Mouse (Mus musculus): ENCODE measurements around the gene Vmn2r105. TPM values are rescaled to one million over a fixed set of nuclear protein-coding genes. Genes with fewer than 3 reads are reported as not detected.

Vmn2r105 gene
- not detected for polyA plus RNA-seq (2014; fragmentation: Illumina TruSeq; extraction: RNeasy Lipid Tissue Mini Kit (QIAGEN cat#74804); ENCODE audit: low read depth, low replicate concordance)

DNA sequence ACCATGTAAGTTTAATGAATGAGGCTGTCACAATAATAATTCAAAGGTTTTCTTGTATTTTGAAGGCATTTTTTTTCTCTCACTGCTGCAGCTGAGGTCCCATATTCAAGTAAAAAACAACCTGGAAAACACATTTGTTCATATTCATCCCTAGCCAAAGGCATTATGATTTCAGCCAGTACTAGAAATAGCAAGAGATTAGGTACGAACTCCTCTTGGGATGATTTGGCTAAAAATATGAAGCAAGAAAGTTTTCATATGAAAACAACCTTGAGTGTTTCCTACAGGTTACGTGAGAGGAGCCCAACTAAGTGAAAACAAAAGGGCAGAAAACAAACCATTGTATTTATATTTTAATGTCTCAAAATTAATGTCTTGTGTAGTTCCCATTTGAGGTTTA is at the start of gene Vmn2r105:
Gene Vmn2r105, minus strand, starts transcription at position 101 of the 400 bp plus-strand sequence.

DNA sequence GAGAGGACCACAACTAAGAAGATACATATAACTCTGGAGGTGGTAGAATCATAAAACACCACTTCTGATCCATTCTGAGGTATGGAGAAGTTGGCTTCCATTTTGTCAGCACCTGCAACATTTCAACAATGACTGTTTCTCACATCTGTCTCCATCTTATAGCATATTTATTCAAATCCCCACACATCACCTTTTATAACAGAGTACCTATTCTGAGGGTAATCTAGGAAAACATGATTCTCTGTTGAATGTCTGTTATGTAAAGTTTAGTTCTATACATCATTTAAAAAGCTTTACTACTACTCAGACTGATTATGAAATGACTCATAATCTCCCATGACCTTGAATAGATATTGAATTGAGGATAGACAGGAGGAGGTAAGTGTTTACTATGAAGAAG is 51.9 kb downstream of the Vmn2r105 start, which contains the start of gene Fpr-rs6:
Gene Fpr-rs6, minus strand, starts transcription at position 101 of the 400 bp plus-strand sequence.

Other genes with a start within 250 kb of the Vmn2r105 start
- not detected for gene Vmn2r104, start 186.7 kb downstream of the Vmn2r105 start, polyA plus RNA-seq (2014; fragmentation: Illumina TruSeq; extraction: RNeasy Lipid Tissue Mini Kit (QIAGEN cat#74804); ENCODE audit: low read depth, low replicate concordance)
- gene Fpr-rs7, start 120.8 kb downstream of the Vmn2r105 start, polyA plus RNA-seq (2014; fragmentation: Illumina TruSeq; extraction: RNeasy Lipid Tissue Mini Kit (QIAGEN cat#74804); ENCODE audit: low read depth, low replicate concordance) = not detected
- not detected for gene Fpr-rs6, start 52.0 kb downstream of the Vmn2r105 start, polyA plus RNA-seq (2014; fragmentation: Illumina TruSeq; extraction: RNeasy Lipid Tissue Mini Kit (QIAGEN cat#74804); ENCODE audit: low read depth, low replicate concordance)
- gene Vmn2r106, start 50.5 kb upstream of the Vmn2r105 start, polyA plus RNA-seq (2014; fragmentation: Illumina TruSeq; extraction: RNeasy Lipid Tissue Mini Kit (QIAGEN cat#74804); ENCODE audit: low read depth, low replicate concordance) = not detected
- gene Vmn2r107, start 110.2 kb upstream of the Vmn2r105 start, polyA plus RNA-seq (2014; fragmentation: Illumina TruSeq; extraction: RNeasy Lipid Tissue Mini Kit (QIAGEN cat#74804); ENCODE audit: low read depth, low replicate concordance) = not detected
- gene Vmn1r224, start 179.1 kb upstream of the Vmn2r105 start, polyA plus RNA-seq (2014; fragmentation: Illumina TruSeq; extraction: RNeasy Lipid Tissue Mini Kit (QIAGEN cat#74804); ENCODE audit: low read depth, low replicate concordance) = not detected
- not detected for gene Vmn2r108, start 246.3 kb upstream of the Vmn2r105 start, polyA plus RNA-seq (2014; fragmentation: Illumina TruSeq; extraction: RNeasy Lipid Tissue Mini Kit (QIAGEN cat#74804); ENCODE audit: low read depth, low replicate concordance)